Mouse (Mus musculus): ENCODE results near the gene Tlk2.
"Not testable (repeated sequence)": the region's sequence is repeated elsewhere in the genome, so short reads cannot be mapped to it uniquely, and the experiment has no call there.

Tlk2 gene

GRCm38 (mm10) chr11:105178516-105178915 lies at the start of gene Tlk2:
Gene Tlk2 (plus strand): TSS chr11:105178807.
- no peak for DNase-seq (ENCODE audit: low spot score in 2 of 2)

- DNase-seq (ENCODE audit: low spot score in 2 of 2) = no peak
These were observed 42.9 kb upstream of the Tlk2 start for GRCm38 (mm10) chr11:105135692-105136091.

GRCm38 (mm10) chr11:105137255-105137654 lies 41.4 kb upstream of the Tlk2 start:
- not testable (repeated sequence) for DNase-seq (ENCODE audit: low spot score in 2 of 2)

- not testable (repeated sequence) for DNase-seq (ENCODE audit: low spot score in 2 of 2)
These were observed 38.1 kb upstream of the Tlk2 start for GRCm38 (mm10) chr11:105140512-105140911.

DNA sequence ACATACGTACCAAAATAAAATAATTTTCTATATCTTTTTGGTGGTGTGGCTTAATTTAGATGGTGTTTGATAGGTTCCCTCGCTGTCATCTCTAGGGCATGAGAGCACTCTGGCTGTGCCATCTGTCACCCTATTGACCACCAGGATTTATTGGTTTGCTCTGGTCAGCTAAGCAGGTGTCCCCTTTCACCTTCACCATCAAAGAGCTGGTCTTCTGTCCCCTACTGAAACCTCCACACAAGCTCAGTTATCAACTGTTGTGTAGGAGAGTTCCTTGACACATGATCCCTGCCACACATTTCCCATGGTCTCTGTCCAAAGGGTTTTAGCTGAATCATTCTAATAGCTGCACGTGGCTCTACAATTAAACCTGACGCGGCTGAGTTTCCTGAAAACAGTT lies 37.5 kb upstream of the Tlk2 start:
- no peak for DNase-seq (ENCODE audit: low spot score in 2 of 2)

DNA sequence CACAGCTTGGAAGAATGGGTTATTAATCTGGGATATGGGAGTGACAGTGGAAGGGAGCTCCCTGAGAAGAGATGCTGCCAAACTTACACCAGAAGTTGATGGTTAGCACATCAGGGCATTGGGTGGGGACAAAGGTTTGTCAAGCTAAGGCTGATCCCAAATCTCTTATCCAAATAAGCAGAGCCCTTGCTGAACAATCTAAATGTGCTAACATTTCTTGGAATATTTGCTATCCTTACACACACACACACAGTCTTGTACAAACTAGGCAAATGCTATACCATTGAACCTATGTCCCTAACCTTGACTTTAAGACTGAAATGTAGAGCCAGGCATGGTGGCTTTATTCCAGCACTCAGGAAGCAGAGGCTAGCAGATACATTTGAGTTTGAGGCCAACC lies 35.0 kb upstream of the Tlk2 start:
- DNase-seq (ENCODE audit: low spot score in 2 of 2) = no peak

- no peak for DNase-seq (ENCODE audit: low spot score in 2 of 2)
These were observed 34.5 kb upstream of the Tlk2 start for GRCm38 (mm10) chr11:105144084-105144483.

- DNase-seq (ENCODE audit: low spot score in 2 of 2) = no peak
These were observed 33.9 kb upstream of the Tlk2 start for GRCm38 (mm10) chr11:105144508-105145210.

DNA sequence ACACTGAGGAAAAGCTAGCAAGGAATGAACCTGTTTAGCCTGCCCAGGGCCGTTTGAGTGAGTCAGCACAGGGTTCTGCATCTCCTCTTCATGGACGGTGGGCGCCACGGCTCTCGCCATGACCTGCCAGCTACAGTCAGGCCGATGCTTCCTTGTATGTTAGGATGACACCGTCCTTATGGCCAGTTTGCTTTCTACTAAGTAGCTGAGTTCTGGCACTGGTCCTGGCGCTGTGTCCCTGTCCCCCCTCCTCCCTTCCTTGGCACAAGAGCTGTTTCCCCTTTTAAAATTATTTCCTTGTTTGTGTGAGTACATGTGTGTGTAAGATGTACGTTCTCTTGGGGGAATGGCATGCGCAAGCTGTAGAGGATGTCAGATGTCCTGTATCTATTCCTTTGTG lies 33.4 kb upstream of the Tlk2 start:
- no peak for DNase-seq (ENCODE audit: low spot score in 2 of 2)

- no peak for DNase-seq (ENCODE audit: low spot score in 2 of 2)
These were observed 32.0 kb upstream of the Tlk2 start, which contains the start of gene Gm10842 for GRCm38 (mm10) chr11:105146593-105146992. Gene Gm10842 (plus strand): TSS chr11:105146893.

DNA sequence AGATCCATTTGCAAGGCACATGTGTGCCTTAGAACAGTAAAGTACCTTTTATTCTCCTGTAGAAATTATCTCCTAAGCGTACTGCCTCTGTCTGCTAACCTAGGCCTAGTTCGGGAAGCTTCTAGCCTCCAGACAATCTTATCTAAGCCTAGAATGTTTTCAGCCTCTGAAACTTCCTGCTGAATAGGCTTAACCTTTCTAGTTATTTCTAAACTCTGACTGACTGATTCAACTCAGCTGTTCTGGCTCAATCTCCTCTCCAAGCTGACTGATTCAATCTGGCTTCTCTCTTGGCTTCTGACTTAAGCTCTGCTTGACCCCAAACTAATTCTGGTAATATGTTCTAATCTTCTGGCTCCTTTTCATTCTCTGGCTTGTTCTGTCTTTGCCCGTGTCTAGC lies 29.3 kb upstream of the Tlk2 start:
- no peak for DNase-seq (ENCODE audit: low spot score in 2 of 2)

DNA sequence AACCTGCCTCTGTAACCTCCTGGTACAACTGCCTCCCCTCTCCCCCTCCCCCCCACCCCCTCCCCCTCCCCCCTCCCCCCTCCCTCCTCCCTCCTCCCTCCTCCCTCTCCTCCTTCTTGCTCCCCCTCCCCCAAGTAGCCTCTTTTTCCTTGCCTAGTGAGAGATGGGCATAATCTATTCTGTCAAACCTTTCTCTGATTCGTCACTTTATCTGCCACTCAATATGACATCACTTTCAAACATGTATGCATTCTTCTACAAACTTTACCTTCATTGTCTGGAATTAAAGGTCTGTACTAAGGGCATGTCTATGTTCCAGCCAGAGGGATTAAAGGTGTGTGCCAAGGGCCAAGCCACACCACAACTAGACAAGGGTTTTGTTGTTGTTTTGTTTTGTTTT lies 28.8 kb upstream of the Tlk2 start:
- DNase-seq (ENCODE audit: low spot score in 2 of 2) = no peak

DNA sequence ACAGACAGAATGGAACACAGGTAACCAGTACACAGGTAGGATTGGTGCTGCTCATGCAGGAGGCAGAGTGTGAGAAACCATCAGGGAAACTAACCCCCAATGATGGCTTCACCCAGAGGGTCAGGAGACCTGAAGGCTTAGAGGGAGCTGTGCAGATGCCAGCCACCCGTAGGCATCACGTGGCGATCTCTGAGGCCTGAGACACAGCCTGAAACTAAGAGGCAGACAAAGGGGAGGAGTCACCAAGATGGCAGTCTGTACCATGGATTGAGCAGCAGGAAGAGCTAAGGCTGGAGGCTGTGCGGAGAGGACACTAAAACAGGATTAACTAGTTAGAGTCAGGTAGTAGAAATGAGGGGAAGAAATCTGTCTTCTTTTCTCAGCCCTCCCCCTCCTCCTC lies 27.9 kb upstream of the Tlk2 start:
- DNase-seq (ENCODE audit: low spot score in 2 of 2) = no peak

- DNase-seq (ENCODE audit: low spot score in 2 of 2) = no peak
These were observed 27.2 kb upstream of the Tlk2 start for GRCm38 (mm10) chr11:105151226-105152016.

DNA sequence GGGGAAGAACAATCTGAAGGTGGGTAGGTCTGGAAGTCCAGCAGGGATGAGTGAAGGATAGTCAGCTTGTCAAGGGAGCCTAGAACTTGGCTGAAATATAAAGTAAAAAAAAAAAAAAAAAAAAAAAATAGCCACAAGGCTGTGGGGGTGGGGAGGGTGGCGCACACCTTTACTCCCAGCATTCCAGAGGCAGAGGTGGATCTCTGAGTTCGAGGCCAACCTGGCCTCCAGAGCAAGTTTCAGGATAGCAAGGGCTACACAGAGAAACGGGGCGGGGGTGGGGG lies 26.6 kb upstream of the Tlk2 start:
- no peak for DNase-seq (ENCODE audit: low spot score in 2 of 2)

DNA sequence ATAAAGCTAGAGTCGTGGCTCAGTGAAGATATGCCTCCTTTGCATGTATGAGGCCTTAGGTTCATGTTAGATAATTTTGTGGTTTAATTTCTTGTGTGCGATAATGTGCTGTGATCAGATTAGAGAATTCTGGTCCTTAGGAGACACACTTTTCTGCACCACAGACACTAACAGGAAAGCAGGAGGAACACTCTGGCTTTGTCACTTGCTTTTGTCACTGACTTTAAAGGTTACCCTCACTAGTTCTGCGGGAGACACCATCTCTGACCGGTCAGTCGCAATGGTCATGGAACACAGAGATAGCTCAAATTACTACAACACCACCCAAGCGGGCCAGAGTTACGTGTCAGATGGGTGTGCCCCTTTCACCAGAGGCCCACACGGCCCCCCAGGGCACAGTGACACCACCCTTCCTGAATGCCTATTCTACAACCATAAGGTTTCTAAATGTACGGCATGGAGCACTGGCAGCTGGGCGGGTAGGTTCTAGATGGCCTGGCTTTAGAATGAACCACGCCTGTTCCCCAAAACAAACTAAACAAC lies 26.2 kb upstream of the Tlk2 start:
- no peak for DNase-seq (ENCODE audit: low spot score in 2 of 2)

GRCm38 (mm10) chr11:105153068-105153833 lies 25.4 kb upstream of the Tlk2 start:
- no peak for DNase-seq (ENCODE audit: low spot score in 2 of 2)

DNA sequence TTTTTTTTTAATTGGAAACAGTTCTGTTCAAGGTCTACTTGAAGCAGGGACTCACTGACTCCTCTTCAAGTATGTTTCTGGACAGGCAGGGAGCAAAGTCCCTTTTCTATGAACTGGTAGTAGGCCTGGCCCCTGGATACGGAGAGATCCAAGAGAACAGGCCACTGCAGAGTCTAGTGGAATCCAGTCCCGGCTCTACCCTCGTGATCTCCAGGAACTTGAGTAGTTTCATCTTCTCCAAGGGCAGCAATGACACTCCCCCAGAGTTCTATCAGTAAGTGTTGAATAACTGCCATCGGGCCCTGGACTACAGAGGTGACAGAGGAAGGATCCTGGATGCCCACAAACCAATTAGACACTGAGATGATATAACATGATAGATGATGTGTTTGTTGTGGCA lies 22.7 kb upstream of the Tlk2 start:
- no peak for DNase-seq (ENCODE audit: low spot score in 2 of 2)

DNA sequence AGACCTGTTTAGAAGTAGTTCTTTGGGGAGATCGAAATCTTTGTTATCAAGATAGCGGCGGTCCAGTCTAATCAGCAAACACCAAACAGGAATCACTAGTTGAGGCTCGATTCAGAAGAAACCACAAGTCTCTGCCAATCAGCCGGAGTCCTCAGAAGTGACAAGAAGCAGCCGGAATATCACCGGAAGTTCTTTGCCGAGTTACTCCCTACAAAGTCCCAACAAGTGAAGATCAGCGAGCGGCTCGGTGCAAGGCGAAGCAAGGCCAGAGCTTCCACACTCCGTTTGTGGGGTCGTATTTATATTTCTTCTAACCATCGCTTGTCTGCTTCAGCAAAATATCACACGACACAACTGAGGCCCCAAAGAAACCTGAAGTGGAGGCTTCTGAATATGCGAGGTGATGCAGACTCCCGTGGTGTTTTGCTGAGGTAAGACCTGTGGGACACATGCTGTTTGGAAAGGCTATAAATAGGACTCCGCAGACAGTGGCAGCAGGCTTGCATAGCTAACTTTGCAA lies 21.8 kb upstream of the Tlk2 start:
- no peak for DNase-seq (ENCODE audit: low spot score in 2 of 2)

GRCm38 (mm10) chr11:105158047-105158446 lies 20.6 kb upstream of the Tlk2 start:
- no peak for DNase-seq (ENCODE audit: low spot score in 2 of 2)

DNA sequence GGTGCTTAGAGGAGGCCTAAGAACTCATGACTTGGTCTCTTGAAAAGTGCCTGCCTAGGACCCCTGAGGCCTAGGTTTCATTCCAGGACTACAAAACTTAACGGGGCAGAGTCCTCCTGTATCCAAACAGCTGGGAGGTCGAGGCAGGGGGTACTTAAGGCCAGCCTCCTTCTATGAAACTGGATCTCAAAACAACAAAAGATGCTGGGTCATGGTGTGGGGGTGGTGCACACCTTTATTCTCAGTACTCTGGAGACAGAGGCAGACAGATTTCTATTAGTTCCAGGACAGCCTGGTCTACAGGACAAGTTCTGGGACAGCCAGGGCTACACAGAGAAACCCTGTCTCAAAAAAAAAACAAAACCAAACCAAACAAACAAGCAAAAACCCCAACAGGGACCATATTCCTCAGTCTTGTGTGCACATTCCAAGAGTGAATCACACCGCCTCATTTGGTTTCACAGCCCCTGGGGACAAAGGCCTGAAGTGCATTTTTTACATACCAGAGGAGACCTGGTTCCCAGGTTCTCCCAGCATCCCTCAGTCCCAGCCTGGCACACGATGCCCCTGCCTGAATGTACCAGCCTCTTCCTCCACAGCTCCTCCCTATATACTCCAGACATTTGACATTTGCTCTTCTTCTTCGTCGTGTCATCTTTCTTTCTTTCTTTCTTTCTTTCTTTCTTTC lies 18.8 kb upstream of the Tlk2 start:
- DNase-seq (ENCODE audit: low spot score in 2 of 2) = no peak

DNA sequence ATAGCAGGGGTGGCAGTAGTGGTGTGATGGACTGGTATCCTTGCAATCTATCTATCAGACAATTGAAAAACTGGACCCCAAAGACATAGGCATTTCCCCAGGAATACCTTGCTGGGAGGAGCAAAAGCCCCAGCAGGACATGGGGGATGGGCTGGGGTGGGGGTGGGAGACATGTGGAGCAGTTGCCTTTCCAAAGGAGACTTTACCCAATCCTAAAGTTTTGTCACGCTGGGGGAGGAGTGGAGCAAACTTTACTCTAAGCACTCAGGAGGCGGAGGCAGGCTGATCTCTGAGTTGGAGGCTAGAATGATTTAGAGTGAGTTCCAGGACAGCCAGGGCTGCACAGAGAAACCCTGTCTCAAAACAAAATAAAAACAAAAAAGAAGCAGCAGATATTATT lies 17.2 kb upstream of the Tlk2 start:
- no peak for DNase-seq (ENCODE audit: low spot score in 2 of 2)
